Mouse (Mus musculus) c-Kit-positive CD71-positive TER-119-negative erythroid progenitor cells, embryonic 14.5 days (primary cell): Measurements from ENCODE around the gene Gm15217.

Experiments
- DNase-seq: peaks from one replicate; pipeline ENCODE4 v3.0.0-alpha.2; 2013; ENCODE audit warnings: low read depth

The Gm15217 gene

DNA sequence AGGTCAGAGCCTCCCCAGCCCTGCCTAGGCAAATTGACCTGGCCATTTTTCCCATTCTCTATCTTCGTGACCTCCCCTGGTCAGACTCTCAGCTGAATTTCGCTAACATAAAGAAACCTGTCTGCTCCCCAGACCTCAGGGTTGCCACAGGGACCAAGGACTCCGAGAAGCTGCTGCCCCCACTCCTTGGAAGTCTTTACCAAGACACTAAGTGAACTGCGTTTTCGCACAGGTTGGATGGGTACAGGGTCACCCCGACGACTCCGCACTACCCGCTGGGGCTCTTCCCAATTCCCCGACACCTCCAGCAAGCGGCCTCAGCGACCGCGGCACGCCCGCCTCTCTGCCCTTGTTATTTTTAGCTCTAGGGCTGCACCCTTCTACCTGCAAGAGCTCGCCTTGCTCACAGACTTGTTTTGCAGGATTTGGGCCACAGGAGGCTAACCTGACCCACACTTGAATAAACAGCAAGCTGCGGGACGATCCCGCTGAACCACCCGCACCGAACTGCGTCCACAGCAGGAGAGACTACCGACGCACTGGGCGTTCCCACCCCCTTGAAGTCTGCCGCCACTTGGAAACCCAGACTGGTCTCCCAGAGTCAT lies 19.0 kb downstream of the Gm15217 start:
- no peak for DNase-seq

DNA sequence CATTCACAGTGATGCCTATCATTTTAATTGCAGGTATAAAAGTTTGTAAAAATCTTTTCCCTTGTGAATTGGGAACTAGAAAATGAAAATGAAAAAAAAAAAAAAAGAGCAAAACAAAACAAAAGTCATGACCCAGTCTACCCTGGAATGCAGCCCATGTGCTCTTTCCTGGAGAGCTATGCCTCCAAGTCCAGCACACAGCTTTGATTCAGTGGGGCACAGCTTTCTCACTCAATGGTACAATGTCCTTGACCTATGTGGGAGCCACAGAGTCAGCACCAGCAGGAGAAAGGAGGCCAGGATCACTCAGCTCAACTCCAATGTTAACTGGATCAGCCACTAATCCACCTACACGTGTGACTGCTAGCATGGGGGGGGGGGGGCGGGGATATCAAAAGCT lies 20.7 kb downstream of the Gm15217 start:
- no peak for DNase-seq

DNA sequence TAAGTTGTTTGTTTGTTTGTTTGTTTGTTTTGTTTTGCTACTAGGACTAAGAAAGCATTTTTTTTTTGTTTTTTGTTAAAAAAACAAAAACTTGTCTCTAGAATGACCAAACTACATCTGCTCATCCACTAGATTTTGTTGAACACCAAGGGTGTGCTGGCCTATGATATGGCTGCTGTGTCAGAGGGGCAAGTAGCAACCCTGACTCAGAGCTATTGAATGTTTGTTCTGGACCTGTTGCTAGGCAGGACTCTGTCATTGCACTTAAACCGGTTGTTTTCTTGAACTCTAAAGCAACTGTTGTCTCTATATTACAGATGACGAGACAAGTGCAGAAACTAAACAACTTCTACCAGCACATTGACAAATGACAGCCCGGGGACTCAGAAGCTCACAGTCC lies 29.1 kb downstream of the Gm15217 start:
- no peak for DNase-seq

DNA sequence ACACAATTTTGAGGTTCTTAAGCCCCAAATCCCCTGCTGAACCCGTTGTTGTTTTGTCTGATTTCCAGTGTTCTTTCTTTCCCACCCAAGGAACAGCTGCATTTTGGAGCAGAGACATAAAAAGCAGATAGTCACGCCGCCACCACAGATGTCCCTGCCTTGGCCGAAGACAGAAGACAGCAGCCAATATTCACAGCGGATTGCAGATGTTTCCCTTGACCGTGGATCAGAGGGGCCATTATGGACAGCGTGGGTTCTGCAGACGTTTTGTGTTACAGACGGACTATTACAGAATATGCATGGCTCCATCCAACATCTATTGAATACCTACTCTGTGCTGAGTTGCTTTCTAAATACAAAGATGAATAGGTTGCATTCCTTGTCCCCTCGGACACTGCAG lies 29.8 kb downstream of the Gm15217 start:
- DNase-seq, result no peak

DNA sequence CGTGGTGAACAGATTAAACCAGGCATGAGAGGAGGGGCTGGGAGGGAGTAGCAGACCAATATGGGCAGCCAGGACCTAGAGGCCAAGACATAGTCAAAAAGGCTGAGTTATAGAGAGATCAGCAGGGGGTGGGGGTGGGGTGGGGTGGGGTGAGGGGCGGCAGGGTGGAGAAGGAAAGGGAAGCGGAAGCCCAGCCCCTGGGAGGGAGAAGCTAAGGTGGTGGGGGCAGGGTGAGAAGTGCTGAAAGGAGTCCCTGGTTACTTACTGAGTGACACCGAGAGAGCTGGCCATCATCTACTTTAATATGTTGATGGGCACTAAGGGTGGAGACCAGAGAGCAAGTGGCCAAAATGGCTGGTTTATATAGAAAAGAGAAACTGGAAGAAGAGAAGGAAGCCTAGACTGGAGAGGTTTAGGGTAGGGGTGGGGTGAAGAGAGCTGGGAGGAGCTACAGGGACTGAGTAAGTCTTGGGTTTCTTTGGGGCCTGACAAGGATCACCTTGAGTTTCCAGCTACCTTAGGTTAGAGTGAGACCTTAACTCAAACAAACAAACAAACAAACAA lies 31.4 kb downstream of the Gm15217 start:
- DNase-seq, result no peak

DNA sequence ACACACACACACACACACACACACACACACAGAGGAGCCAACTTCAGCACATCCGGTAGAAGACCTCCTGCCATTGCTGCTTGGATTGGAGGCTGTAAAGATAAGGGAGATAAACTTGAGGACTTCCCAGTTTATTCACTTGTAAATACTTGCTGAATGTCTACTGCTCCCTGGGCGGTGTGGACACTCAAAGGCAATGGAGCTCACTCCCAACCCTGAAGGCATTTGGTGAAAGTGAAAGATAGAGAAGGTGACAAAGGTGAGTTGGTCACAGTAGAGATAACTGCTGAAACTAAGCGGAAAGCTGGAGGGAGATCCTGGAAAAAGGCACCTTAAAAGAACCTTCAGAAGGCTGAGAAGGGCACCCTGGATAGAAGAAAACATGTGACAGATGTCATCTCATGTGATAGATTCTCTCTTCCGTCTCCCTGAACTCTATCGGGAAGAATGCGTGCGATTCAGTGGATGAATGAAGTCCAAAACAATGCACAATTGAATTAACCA lies 33.3 kb downstream of the Gm15217 start:
- DNase-seq, result no peak

DNA sequence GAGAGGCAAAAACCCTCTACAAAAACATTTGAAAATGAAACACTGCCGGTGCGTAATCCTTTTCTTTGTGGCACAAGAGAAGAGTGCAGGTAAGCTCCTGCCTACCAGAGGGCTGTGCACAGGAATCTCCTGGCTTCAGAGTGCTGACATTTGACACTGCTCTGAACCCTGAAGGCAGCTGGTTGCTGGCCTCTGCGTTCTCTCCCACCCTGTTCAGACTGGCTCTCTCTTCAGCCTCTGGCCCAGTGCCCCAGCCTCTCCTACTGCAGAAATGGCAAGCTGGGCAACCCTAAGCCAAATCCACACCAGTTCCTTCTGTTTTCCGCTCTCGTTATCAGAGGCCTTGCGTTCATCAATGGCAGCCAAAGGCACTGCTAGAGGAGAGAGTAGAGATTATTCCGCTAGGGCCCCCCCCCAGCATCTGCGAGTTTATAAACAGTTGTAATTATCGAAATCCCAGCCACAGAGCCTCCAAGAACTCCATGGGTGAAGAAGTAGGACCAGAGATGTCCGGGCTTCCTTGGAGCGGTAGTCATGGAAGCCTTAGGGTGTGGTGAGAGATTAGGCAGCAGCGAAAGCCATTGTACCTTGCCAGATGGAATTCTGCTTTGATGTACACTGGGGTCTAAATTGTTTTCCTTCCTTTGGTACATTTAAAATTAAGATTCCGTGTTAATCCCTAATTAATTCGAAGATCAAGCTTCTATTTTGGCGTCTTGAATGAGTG lies 39.3 kb downstream of the Gm15217 start:
- DNase-seq, result no peak

DNA sequence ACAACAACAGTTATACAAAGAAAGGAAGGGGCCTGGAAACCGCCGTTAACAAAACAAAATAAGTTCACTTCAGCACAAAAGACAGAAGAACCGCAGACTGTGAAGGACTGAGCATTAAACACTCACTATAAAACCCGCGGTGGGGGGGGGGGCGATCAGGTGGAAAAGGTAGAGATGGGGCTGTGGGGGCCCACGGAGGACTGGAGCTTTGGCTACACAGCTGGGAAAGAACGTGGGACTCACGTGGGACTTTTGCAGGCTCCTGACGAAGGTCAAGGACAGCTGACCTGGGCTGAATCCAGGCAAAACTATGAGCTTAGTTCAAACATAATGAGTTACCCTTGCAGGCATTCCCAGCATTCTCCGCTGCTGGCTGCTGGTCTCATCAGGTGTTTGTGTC lies 40.1 kb downstream of the Gm15217 start:
- no peak for DNase-seq

DNA sequence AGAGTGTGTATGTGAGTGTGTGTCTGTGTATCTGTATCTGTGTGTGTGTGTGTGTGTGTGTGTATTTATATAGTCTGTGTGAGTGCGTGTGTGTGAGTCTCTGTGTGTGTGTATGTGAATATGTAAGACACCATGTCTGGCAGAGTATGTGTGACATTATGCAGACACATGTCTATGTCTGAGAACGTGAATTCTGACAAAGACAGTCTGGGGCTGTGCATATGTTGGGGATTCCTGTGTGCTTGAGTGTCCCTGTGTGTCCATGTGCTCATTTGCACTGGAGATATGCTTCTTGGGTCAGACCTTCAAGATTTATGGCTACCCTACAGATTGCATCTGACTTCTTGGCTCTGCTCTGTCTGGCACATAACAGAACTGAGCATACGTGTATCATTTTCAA lies 42.6 kb downstream of the Gm15217 start:
- no peak for DNase-seq

DNA sequence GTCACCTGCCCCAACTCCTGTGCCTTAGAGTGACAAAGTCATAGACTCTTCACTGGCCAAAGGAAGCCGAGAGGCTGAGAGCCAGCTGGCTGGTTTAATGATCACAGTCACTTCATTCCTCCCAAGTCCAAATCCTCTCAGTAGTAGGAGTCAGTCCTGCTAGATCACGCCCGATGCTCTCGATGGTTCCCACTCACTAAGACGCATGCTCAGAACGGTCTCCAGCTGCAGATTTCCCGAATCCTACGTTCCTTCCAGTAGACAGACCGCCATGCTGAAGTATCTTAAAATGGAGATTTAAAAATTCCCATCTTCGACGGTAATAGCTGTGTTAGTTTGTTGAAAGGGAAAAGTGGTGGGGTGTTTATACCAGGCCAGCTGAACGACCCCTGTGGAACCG lies 48.0 kb downstream of the Gm15217 start:
- no peak for DNase-seq

DNA sequence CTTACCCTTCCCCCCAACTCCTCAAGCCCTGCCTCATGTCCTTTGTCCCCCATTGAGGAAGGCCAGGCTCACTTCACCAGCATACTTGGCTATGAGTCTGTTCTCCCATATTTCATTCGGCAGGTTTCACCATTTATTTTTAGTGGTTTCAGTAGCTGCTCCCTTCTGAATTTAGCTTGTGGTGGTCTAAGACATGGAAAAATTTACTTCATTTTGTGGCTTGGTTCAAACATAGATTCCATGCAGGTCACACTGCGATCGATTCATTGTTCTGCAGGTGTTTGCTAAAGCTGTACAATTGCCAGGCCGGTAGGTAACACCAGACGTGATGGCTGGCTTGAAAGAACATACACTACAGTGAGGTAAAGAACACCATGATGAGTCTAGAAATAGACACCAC lies 51.0 kb downstream of the Gm15217 start:
- DNase-seq, result no peak
